Mouse (Mus musculus) bone marrow macrophage, adult 2 months (primary cell): ENCODE measurements at regions not wholly inside any gene's neighbourhood (a gene's known extent, or its start where the extent isn't known, plus 50 kb on each side); places are given as distances from the start of the nearest gene placed in this dataset.
A peak's percentile ranks its signal among the peaks of the same experiment; 100 is the strongest.

Experiments
- H3K27ac ChIP-seq: 2 replicates; pipeline ENCODE4 v1.5.1; 2012; ENCODE audit warnings: low read depth, low read length; ENCODE audit not compliant: insufficient read depth
- H3K4me1 ChIP-seq: 2 replicates; pipeline ENCODE4 v1.6.1; 2012; ENCODE audit warnings: low read length; ENCODE audit not compliant: control insufficient read depth, insufficient read depth
- H3K4me3 ChIP-seq: 2 replicates; pipeline ENCODE4 v1.5.1; 2012; ENCODE audit warnings: mild to moderate bottlenecking, low read length, moderate library complexity; ENCODE audit not compliant: insufficient read depth
- CTCF ChIP-seq: IDR thresholded peaks from 2 replicates; pipeline ENCODE4 v1.5.1; 2012; ENCODE audit warnings: low read depth, mild to moderate bottlenecking, low read length, moderate library complexity
- POLR2A ChIP-seq: IDR thresholded peaks from 2 replicates; pipeline ENCODE4 v1.6.1; 2012; ENCODE audit warnings: mild to moderate bottlenecking, low read depth, low read length, borderline replicate concordance

DNA sequence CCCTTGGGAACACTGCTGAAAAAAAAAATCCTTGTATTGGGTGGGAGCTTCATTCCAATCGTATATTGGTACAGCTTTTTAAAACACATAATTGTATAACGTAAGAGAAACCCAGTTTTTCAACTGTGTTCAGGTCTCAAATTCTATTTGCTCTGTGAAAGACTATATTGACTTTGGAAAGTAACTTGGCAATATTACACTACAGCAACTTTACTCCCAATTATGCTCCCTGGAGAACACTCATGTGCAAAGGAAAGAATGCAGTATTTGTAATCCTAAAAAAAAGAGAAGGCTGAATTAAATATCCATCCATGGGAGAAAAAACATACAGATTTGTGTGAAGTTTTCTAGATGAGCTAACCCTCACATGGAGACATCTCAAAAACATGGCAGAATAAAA lies 1356.7 kb upstream of the A1bg start:
- no peak overlapping the region for H3K27ac ChIP-seq
- H3K4me1 ChIP-seq, result peaks cover 16% of the 10 kb centered on the region
- H3K4me3 ChIP-seq, result no peak overlapping the region
- TF ChIP-seq POLR2A (no peak), CTCF (no peak)

DNA sequence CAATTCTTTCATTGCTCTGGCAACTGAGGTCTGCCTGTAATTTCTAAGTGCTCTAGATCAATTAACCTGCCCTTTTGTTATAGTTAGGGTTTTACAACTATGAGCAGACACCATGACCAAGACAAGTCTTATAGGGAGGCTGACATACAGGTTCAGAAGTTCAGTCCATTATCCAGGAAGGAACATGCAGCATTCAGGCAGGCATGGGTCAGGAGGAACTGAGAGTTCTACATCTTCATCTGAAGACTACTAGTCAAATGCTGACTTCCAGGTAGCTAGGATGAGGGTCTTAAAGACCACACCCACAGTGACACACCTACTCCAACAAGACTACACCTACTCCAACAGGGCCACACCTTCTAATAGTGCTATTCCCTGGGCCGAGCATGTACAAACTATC lies 1352.0 kb upstream of the A1bg start:
- no peak overlapping the region for H3K27ac ChIP-seq
- H3K4me1 ChIP-seq, result peaks cover 27% of the 10 kb centered on the region
- no peak overlapping the region for H3K4me3 ChIP-seq
- TF ChIP-seq POLR2A (no peak), CTCF (no peak)

DNA sequence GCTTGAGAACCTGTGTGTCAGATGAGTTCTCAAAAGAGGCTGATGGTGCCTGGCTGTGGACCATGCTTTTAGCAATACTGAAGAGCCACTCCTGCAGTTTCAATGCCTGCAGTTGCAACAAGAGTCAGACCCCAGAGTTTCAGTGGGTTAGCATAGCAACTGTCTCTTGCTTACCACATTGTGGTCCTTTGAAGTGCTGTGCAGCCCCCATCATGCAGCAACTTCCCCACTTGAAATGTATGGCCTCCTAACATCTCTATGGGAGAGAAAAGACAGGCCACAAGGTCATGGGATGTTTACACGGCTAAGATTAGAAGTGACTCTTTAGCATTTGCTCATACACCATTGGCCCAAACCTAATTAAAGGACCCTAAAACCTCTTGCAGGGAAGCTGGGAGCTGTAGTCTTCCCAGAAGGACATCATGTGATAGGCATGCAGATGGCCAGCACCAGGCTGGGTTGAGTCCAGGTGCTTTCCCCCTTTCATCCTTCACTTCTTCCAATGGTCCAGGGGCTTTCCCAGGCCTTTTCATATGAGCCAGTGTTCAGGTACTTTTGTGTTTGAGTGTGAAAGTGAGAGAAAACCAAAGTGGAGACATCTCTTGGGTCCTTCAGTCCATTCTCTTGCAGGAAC lies 1351.2 kb upstream of the A1bg start:
- Histone ChIP-seq H3K4me1 (peaks cover 28% of the 10 kb centered on the region), H3K4me3 (no peak overlapping the region), H3K27ac (no peak overlapping the region)
- TF ChIP-seq CTCF, result no peak
- no peak for TF ChIP-seq POLR2A

DNA sequence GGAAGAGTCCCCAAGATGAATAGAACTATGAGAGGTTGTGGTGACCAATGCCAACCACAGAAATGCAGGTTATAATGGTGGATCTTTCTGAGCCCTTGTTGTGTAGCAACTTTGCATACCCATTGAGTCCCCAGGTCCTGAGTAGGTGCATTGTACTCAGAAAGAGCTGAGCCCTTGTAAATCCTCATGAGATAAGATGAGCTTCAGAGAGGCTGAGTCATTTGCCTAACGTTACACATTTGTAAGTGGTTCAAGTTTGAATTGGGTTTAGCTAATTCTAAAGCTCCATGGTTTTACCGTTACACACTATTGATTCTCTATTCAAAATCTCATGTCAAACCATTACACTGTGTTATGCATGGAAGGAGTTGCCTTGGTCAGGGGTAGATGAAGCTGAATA lies 1349.9 kb upstream of the A1bg start:
- peaks cover 29% of the 10 kb centered on the region for H3K4me1 ChIP-seq
- TF ChIP-seq POLR2A (no peak), CTCF (no peak)
- H3K27ac ChIP-seq, result no peak overlapping the region
- H3K4me3 ChIP-seq, result no peak overlapping the region

DNA sequence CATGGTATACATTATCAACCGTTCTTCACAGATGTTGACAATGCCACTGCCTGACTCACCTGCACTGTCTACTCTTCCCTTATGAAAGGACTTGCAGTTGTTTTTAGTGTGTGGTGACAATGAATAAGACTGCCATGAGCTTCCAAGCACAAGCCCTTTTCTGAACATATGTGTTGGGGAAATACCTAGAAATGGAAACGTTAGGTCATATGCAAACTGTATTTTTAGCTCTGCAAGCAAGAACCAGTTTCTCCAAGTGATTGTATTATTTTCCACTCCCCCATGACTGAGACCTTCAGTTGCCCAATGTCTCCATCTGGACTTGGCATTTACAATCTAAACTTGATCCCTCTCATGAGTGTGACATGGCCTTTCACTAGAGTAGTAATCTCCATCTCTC lies 1348.6 kb upstream of the A1bg start:
- TF ChIP-seq POLR2A (no peak), CTCF (no peak)
- peaks cover 40% of the 10 kb centered on the region for H3K4me1 ChIP-seq
- 0 out of 2 replicates have a peak overlapping the region, but pooled peaks have one; percentile 29 for H3K27ac ChIP-seq

DNA sequence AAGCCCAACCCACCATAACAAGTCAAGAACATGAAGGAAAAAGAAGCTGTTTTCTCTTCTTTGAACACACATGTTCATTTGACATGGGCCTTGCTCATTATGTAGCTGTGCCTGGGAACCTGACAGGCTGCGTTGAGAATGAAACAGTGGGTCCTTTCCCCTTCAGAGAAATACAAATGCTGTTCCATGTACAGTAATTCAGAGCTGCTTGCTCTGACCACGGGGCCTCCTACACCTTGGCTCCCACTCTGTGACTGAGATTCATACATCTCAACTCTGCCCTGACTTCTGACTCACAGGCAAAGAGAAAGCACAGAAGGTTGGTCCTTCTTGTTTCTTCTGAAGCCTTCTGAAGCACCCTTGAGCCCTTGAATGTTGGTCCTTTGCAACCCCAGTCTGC lies 1345.4 kb upstream of the A1bg start:
- peaks cover 61% of the 10 kb centered on the region for H3K4me1 ChIP-seq
- H3K27ac ChIP-seq, result no peak overlapping the region
- no peak for TF ChIP-seq CTCF
- no peak for TF ChIP-seq POLR2A
- H3K4me3 ChIP-seq, result no peak overlapping the region

More for the DNA sequence above, 1348.6 kb upstream of the A1bg start:
- no peak overlapping the region for H3K4me3 ChIP-seq

DNA sequence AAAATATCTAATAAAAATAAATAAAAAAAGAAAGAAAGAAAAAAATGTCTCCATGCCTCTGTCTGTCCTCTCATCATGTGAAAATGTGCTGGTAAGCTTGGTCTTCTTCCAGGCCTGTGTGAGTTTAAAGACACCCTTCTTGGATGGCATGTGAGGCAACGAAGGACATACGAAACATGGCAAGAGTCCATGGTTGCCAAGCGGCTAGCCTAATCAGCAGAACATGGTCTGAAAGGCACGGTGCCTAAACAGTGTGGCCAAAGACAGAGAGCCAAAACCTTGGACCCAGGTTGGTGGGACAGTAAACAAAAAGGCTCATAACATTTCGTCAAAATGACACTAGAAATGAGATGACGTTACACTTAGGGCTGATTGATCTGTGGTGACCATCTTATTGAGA lies 1344.7 kb upstream of the A1bg start:
- peaks cover 68% of the 10 kb centered on the region for H3K4me1 ChIP-seq
- no peak overlapping the region for H3K4me3 ChIP-seq
- no peak for TF ChIP-seq POLR2A
- no peak for TF ChIP-seq CTCF
- H3K27ac ChIP-seq, result no peak overlapping the region

DNA sequence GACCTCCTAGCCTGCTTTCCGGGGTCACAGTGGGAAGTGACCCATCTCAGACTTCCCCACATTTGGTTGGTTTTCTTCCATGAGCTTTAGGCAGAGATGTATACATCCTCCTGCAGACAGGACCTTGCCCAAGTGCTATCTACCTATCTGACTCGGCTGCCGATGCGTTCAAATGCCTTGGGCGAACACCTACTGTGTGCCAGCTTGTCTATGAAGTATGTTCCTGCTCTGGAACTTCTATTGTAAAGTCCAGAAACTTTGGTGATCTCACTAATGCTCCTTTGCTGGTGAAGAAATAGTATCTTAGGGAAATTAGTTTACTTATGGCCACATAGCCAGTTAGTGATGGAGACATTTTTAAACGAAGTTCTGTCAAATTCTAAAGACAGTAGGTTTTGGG lies 1343.2 kb upstream of the A1bg start:
- TF ChIP-seq CTCF, result no peak
- no peak for TF ChIP-seq POLR2A
- H3K27ac ChIP-seq, result peak overlapping the region; percentile 88
- H3K4me1 ChIP-seq, result peaks cover 66% of the 10 kb centered on the region
- H3K4me3 ChIP-seq, result no peak overlapping the region

DNA sequence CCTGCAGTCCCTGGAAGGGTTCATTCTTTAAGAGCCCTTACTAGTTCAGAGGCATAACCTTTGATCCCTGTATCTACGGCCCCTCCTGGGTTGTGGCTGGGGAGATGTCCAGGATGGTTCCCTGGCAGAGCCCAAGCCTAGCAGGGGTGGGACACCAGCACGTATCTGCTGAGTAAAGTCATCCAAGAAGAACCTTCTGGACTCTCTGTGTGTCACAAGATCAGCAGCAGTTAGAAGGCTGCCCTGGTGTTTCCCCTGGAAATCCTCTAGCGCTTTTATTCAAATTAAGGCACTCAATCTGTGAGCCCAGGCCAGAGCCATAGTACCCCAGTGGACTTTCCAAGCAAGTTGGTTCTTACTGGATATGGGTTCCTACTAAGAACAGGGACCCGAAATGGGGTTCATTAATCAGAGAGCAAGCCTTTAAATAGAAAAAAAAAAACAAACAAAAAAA lies 1342.7 kb upstream of the A1bg start:
- Histone ChIP-seq H3K4me1 (peaks cover 67% of the 10 kb centered on the region), H3K4me3 (no peak overlapping the region), H3K27ac (peak overlapping the region; percentile 88)
- TF ChIP-seq CTCF (no peak), POLR2A (no peak)

DNA sequence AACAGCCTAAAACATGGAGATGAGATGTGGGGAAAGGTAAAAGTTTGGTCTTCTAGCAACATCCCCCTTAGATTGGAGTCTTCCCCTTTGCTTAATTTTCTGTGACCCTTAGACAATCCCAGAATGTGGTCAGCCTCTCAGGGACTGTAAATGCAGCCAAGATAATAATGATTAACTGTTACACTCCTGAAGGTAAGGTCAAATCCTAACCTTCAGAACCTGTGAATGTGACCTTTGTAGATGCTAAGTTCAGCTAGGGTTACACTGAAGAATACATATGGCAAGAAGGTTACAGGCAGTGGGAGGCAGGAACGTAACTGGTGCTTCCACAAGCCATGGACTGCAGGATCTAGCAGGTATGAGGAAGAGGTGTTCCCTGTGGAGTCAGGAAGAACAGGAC lies 1342.2 kb upstream of the A1bg start:
- peak overlapping the region; percentile 88 for H3K27ac ChIP-seq
- H3K4me3 ChIP-seq, result no peak overlapping the region
- peaks cover 61% of the 10 kb centered on the region for H3K4me1 ChIP-seq
- TF ChIP-seq POLR2A, result no peak

DNA sequence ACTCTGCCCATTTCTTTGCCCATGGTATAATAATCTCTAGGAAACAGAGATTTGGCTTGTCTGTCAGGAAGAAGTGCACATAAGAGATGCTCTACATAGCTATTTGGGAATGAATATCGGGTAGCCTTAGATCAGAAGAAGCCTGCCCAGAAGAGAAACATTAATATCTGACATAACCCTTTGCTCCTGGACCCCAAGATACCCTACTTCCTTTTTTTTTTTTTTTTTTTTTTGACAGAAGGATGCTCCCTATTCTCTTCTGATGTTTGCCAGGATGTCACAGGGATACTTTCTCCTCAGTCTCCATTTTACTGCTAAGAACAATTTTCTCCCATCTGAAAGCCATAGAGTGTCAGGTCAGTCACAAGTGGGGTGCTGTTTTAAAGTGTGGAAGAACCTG lies 1341.4 kb upstream of the A1bg start:
- Histone ChIP-seq H3K4me3 (no peak overlapping the region), H3K27ac (no peak overlapping the region), H3K4me1 (peaks cover 59% of the 10 kb centered on the region)
- TF ChIP-seq POLR2A (no peak), CTCF (no peak)
